Mouse (Mus musculus) forebrain, embryonic 12.5 days (tissue): ENCODE results near the gene Igsf10. TPM values are rescaled to one million over a fixed set of nuclear protein-coding genes. Genes with fewer than 3 reads are reported as not detected.
A peak's percentile ranks its signal among the peaks of the same experiment; 100 is the strongest.

Source experiments
- ATAC-seq: fragments of 200-750 bp; cut with Nextera tagmentation; 2 replicates; pipeline ENCODE4 v1.8.0; 2017; ENCODE audit warnings: moderate TSS enrichment; ENCODE audit not compliant: low FRiP score
- H3K27ac ChIP-seq: fragments of 300-500 bp; sonication (generic); 2 replicates; pipeline ENCODE4 v1.5.1; 2016; ENCODE audit warnings: mild to moderate bottlenecking
- H3K27me3 ChIP-seq: fragments of 300-500 bp; sonication (generic); 2 replicates; pipeline ENCODE4 v1.6.1; 2016; ENCODE audit warnings: mild to moderate bottlenecking
- H3K36me3 ChIP-seq: fragments of 300-500 bp; sonication (generic); replicated peaks from 2 replicates; pipeline ENCODE4 v1.6.1; 2016; ENCODE audit warnings: mild to moderate bottlenecking
- H3K4me1 ChIP-seq: fragments of 300-500 bp; sonication (generic); 2 replicates; pipeline ENCODE4 v1.6.1; 2016
- H3K4me2 ChIP-seq: fragments of 300-500 bp; sonication (generic); 2 replicates; pipeline ENCODE4 v1.6.1; 2016; ENCODE audit warnings: mild to moderate bottlenecking, moderate library complexity
- H3K4me3 ChIP-seq: fragments of 300-500 bp; sonication (generic); replicated peaks from 2 replicates; pipeline ENCODE4 v1.5.1; 2016; ENCODE audit warnings: mild to moderate bottlenecking
- H3K9ac ChIP-seq: fragments of 300-500 bp; sonication (generic); 2 replicates; pipeline ENCODE4 v1.6.1; 2016; ENCODE audit warnings: mild to moderate bottlenecking
- H3K9me3 ChIP-seq: fragments of 300-500 bp; sonication (generic); 2 replicates; pipeline ENCODE4 v1.6.1; 2016
- WGBS: fragments of 180-500 bp; shearing (Covaris S2); methylation state at CpG from one replicate; pipeline ENCODE4 v1.1.7; 2016; 5-methylcytosine and 5-hydroxymethylcytosine counted together
- polyA plus RNA-seq: library from polyadenylated mRNA; unstranded; fragments of >200 nt; fragmentation: Nextera tagmentation; extraction: Ambion mirVana; gene quantifications from 2 replicates; pipeline ENCODE4 v1.2.1, GENCODE M21; 2016

Gene Igsf10
- polyA plus RNA-seq, 1 experiment from 2014 or later, result 3.7 TPM

DNA sequence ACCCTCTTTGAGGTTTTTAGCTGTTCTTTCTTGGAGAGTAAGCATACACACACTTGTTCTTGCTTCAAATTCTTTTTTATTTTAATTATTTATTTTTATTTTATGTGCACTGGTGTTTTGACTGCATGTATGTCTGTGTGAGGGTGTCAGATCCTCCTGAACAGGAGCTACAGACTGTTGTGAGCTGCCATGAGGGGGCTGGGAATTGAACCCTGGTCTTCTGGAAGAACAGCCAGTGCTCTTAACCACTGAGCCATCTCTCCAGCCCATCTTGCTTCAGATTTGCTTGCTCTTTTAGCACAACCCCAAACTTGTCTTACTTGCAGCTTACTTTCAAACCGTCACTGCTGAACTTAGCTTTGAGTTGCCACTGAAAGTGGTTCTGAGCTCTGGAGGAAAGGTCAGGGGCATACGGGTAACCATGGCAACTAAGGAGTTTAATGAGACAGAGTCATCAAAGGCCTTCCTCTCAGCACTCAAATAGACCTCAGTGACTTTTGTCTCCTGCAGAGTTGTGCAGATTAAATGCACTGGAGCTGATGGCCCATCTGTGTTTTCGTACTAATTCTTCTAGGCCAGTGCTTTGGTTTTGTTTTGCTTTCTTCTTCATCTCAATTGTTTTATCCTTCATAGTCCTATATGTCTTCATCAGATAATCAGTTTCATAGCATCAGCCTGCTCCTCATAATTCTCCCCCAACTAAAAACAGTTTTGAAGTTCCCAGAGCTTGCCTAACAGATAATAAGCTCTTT, 66.5 kb downstream of the Igsf10 start:
- no peak overlapping the region for H3K4me2 ChIP-seq
- peaks cover 9% of the 10 kb centered on the region for H3K4me1 ChIP-seq
- H3K36me3 ChIP-seq, result no peaks in the 10 kb centered on the region
- no peak overlapping the region for H3K27ac ChIP-seq
- no peaks in the 10 kb centered on the region for H3K9me3 ChIP-seq
- peak; percentile 49; the same call in 1 of the 2 replicates for ATAC-seq
- no peak overlapping the region for H3K9ac ChIP-seq
- H3K4me3 ChIP-seq, result no peak overlapping the region
- 10% methylated on average over 3 of the region's 3 CpGs for WGBS
- no peaks in the 10 kb centered on the region for H3K27me3 ChIP-seq

DNA sequence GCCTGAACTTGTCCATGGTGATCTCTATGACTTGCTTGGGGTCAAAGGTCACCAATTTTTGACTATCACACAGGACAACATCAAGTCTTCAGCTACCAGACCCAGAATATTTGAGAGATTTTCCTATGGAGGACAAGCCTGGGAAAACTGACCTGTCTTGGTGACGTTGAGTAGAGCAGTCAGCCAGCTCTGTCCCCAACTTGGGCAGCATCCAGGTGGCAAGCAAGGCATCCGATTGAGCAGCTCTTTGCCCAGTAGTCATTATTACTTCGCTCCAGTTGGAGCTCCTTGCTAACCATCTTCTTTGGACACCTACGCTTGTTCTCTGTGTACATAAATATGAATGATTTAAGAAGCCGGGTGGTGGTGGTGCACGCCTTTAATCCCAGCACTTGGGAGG, 73.4 kb downstream of the Igsf10 start:
- H3K27me3 ChIP-seq, result no peaks in the 10 kb centered on the region
- no peak for ATAC-seq
- WGBS, result 89% methylated on average over 6 of the region's 6 CpGs

More for the DNA sequence above, 73.4 kb downstream of the Igsf10 start:
- Histone ChIP-seq H3K4me1 (no peaks in the 10 kb centered on the region), H3K36me3 (0 out of 2 replicates have a peak, but pooled peaks cover 3% of the 10 kb centered on the region), H3K9ac (no peak overlapping the region), H3K4me3 (no peak overlapping the region), H3K27ac (no peak overlapping the region), H3K4me2 (no peak overlapping the region), H3K9me3 (no peaks in the 10 kb centered on the region)

Other genes with a start within 250 kb of the Igsf10 start
- 1.9 and 2.1 TPM in 2 replicates for gene Gpr171, start 242.6 kb downstream of the Igsf10 start, polyA plus RNA-seq
- gene P2ry14, start 190.8 kb downstream of the Igsf10 start, polyA plus RNA-seq, result 2.8 and 3.4 TPM in 2 replicates
- 0.15 and 0.17 TPM in 2 replicates for gene Gpr87, start 149.3 kb downstream of the Igsf10 start, polyA plus RNA-seq
- gene P2ry13, start 133.5 kb downstream of the Igsf10 start, polyA plus RNA-seq, result 0.58 and 1.2 TPM in 2 replicates
- gene P2ry12, start 81.5 kb downstream of the Igsf10 start, polyA plus RNA-seq, result 2.9 and 4.4 TPM in 2 replicates